Mouse (Mus musculus) yolk sac, embryonic 10.5 days (tissue): Measurements from ENCODE around the gene Sympk.

ENCODE experiments used
- DNase-seq: peaks from one replicate; pipeline ENCODE4 v3.0.0-alpha.2; 2017; ENCODE audit warnings: low spot score

The Sympk gene

DNA sequence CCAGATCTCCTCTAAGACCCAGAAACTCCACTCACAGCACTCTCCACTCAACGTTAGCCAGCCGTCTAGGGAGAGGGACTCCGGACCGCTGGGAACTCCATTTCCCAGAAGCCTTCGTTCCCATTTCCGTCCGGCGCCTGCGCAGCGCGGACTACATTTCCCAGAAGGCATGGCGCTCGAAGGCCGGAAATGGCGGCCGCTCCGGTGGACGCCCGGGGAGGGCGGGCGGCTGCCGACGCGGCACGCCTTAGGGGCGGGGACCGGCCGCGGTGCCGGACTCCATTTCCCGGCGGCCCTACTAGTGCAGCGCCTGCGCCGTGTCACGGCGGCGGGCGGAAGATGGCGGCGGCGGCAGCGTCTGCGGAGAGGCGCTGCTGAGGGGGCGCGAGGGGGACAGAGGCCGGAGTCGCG, at the start of gene Sympk:
Sympk (plus strand) TSS at position 282 of the 411 bp plus-strand sequence.
- DNase-seq: peak; percentile 95

- no peak for DNase-seq
These were observed 45.8 kb upstream of the Sympk start for GRCm38 (mm10) chr7:18978381-18978780.

DNA sequence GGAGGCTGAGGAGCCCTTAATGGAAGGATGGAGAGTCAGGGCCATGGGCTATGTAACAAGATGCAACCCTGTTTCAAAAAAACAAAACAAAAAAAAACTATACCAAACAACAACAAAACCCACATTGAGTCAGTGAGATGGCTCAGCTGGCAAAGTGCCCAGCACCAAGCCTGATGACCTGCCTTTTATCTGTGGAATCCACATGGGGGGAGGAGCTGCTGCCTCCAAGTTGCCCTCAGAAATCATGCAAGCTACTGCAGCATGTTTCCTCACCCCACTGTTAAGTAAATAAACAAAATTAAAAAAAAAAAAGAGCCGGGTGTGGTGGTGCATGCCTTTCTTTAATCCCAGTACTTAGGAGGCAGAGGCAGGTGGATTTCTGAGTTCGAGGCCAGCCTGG, 37.7 kb upstream of the Sympk start:
- no peak for DNase-seq

- no peak for DNase-seq
These were observed 37.1 kb upstream of the Sympk start, which contains the start of gene Nanos2 for GRCm38 (mm10) chr7:18987100-18987499. Gene Nanos2 (plus strand): TSS chr7:18987400.

DNA sequence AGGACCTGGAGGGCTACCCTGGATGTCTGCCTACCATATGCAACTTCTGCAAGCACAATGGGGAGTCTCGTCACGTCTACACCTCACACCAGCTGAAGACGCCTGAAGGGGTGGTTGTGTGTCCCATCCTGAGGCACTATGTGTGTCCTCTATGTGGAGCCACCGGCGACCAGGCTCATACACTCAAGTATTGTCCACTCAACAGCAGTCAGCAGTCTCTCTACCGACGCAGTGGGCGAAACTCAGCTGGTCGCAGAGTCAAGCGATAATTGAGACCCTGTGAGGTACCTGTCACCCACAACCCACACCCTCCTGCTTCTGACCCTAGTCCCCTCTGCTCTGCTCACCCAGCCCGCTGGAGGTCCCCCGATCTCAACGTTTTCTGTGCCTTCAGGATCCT, 36.4 kb upstream of the Sympk start:
- DNase-seq: no peak

- DNase-seq: no peak
These were observed 35.4 kb upstream of the Sympk start for GRCm38 (mm10) chr7:18988780-18989179.

- no peak for DNase-seq
These were observed 34.2 kb upstream of the Sympk start for GRCm38 (mm10) chr7:18989995-18990394.

DNA sequence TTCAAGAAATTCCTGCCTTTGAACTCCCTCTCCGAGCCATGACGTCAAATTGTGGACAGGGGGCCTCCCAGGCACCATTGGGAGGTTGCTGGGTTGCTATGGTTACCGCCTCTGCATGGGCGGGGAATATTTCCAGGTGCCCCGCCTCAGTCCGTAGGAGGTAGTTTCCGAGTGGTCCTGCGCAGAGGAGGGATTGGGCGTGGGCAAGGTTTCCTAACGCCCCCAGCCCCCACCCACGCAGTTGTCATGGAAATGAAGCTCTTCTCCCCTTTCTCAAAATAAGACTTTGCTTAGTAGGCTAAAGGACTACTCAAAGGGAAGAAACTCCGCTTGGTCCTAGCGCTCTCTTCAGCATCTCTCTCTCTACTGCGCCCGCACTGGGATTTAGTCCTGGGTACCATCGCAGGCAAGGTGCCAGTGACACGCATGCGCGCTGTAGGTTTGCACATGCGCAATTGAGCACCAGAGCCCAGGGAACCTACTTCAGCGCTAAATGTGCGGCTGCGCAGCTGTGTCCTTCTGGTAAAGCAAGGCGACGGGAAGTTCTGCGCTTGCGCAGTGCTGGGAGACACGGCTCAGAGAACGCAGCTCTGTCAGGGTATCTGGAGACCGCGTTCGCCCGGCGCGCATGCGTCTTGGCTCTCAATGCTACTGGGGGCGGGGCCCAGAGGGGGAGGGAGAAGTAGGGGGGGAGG, 33.4 kb upstream of the Sympk start, which contains the start of gene Mypop:
Mypop (plus strand) TSS at position 645 of the 695 bp plus-strand sequence.
- peak; percentile 99 for DNase-seq

GRCm38 (mm10) chr7:18991660-18992293, 32.4 kb upstream of the Sympk start:
- no peak for DNase-seq

DNA sequence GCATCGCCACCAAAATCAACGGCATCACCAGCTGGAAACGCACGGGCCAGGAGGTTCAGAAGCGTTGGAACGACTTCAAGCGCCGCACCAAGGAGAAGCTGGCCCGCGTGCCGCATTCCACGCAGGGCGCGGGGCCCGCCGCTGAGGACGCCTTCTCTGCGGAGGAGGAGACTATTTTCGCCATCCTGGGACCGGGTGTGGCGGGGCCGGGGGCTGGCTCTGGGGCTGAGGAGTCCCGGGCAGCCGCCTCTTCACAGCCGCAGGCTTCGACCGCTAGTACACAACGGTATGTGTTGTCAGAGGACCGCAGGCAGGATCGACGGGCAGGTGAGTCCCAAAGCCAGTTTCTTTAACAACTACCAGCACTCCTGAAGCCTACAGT, 31.9 kb upstream of the Sympk start:
- DNase-seq: no peak

DNA sequence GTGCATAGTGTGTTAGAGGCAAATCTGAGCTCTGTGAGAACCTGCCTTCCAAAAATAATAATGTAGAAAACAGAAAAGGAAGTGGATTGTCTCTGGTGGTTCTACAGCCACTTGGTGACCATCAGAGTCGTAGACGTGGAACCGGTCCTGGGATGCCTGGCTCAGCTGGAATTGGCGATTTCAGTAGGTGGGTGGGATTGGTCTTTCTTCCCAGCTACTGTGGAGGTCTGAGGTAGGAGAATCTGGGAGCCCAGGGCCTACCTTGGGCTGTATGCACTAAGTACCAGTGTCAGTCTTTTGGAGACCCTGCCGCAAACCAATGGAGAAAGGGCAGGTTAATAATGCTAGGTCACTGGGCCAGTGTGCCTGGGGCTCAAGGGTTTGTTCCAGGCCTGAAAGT, 31.1 kb upstream of the Sympk start:
- no peak for DNase-seq

DNA sequence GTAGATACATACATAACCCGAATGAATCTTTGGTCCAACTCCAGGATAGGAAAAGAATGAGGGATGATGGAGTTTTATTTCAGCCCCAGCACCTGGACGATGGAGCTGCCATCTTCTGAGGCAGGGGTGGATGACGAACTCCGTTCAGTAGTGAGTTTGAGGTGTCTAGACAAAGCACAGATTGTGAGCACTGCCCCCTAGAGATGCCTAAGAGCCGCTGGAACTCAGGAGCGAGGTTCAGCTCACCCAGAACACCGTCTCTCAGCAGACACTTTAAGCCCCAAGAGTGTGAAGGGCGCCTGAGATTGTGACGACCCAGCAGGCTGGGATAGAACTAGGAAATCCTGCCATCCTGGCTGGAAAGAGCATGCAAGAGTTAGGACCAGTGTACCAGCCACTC, 25.3 kb upstream of the Sympk start:
- no peak for DNase-seq

DNA sequence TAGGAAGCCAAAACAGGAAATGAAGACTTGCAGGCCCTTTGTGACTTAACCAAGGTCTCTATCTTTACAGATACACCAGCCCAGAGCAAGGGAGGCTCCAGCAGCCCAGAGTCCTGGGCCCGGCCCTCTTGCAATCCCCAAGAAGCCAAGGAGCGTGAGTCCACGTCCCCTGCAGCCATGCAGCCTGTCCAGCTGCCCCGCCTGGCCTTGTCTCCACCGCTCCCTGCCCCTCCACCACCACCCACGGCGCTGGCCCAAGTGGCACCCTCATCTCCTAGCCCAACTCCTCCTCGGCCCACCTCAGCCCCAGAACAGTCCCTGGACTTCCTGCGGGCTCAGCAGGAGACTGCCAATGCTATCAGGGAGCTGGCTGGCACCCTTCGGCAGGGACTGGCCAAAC, 23.8 kb upstream of the Sympk start:
- no peak for DNase-seq

DNA sequence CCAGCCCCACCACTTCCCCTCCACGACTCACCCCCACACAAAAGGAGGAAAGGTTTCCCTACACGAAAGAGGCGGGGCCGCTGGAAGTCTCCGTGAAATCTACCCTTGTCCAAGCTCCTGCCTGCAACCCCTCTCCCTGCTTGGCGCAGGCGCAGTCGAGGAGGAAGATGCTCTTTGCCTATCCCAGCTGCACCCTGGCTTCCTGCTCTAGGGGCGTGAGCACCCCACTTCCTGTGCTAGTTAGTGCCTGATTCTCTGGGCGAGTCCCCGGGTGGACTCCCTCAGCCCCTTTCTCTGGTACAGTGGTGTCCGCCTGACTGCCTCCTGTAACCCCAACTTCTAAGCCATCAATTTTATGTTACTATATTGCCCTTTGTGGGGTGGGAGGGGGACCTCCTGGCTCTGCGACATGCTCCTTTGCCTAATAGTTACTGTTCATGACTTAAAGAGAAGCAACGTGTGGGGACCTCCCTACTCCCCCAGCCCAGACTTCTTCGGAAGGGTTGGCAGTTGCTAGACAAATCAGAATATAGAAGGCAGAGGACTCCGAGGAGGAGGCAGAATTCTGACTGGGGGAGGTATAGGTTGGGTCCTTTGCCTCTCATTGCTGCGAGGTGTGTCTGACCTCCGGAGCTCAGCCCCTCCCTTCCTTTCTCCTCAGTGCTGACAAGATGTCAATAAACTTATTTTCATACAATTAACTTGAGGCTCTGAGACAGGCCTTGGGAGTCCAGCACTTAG, 22.9 kb upstream of the Sympk start:
- DNase-seq: peak; percentile 38

GRCm38 (mm10) chr7:19001807-19002085, 22.4 kb upstream of the Sympk start:
- no peak for DNase-seq

GRCm38 (mm10) chr7:19002115-19002514, 22.1 kb upstream of the Sympk start:
- no peak for DNase-seq

GRCm38 (mm10) chr7:19002848-19003498, 21.2 kb upstream of the Sympk start:
- peak; percentile 89 for DNase-seq

DNA sequence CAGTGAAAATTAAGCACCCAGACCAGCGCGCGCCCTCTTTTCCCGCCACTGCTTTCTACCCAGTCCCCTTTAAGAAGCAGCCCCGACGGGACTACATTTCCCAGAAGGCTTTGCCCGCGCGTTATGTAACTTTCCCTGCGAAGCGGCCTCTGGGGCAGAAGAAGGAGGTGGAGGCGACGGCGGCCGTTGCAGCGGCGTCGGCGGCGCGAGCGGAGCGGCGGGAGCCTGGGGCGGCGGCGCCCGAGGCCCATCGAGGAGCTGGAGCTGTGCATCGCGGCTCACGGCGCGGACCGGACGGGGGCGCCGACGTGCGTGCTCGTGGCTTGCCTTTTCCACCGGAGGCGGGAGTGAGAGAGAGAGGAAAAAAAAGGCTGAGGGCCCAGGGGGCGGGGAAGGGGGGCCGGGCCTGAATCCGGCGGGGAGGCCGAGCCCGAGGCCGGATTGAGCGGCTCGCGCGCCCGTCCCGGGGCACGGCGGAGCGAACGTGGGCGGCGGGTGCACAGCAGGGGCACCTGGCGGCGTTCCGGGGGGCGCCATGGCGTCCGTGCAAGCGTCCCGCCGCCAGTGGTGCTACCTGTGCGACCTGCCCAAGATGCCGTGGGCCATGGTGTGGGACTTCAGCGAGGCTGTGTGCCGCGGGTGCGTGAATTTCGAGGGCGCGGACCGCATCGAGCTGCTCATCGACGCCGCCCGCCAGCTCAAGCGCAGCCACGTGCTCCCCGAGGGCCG, 20.1 kb upstream of the Sympk start, which contains the start of gene Irf2bp1:
Irf2bp1 (plus strand) TSS at position 143 of the 729 bp plus-strand sequence.
- peak; percentile 95 for DNase-seq

DNA sequence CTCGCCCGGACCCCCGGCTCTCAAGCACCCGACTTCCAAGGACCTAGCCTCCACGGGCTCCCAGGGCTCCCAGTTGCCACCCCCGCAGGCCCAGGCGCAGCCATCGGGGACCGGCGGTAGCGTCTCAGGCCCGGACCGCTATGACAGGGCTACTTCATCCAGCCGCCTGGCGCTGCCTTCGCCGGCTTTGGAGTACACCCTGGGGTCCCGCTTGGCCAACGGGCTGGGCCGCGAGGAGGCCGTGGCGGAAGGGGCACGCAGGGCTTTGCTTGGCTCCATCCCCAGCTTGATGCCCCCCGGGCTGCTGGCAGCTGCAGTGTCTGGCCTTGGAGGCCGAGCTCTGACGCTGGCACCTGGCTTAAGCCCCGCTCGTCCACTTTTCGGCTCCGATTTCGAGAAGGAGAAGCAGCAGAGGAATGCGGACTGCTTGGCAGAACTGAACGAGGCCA, 19.5 kb upstream of the Sympk start:
- DNase-seq: no peak

DNA sequence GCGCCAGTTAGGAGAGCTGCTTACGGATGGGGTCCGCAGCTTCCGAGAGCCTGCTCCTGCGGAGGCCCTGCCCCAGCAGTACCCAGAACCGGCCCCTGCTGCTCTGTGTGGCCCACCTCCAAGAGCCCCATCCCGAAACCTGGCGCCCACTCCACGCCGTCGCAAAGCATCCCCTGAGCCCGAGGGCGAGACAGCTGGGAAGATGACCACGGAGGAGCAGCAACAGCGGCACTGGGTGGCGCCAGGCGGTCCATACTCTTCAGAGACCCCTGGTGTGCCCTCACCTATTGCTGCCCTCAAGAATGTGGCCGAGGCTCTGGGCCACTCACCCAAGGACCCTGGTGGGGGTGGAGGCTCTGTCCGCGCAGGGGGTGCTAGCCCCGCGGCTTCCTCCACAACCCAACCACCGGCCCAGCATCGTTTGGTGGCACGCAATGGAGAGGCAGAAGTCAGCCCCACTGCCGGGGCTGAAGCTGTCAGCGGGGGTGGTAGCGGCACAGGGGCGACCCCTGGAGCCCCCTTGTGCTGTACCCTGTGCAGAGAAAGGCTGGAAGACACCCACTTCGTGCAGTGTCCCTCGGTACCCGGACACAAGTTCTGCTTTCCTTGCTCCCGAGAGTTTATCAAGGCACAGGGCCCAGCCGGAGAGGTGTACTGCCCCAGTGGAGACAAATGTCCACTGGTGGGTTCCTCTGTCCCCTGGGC, 18.6 kb upstream of the Sympk start:
- DNase-seq: no peak

GRCm38 (mm10) chr7:19006476-19006875, 17.7 kb upstream of the Sympk start:
- peak; percentile 86 for DNase-seq
